Mouse (Mus musculus) lung, adult 18-20 months (tissue): Measurements from ENCODE around the gene Auts2.
A peak's percentile ranks its signal among the peaks of the same experiment; 100 is the strongest.

Source experiments
- DNase-seq, 2 experiments: peaks; one replicate each; pipeline ENCODE4 v3.0.0; 2022; ENCODE audit warnings: mixed read lengths in 2 of 2

Auts2 gene

DNA sequence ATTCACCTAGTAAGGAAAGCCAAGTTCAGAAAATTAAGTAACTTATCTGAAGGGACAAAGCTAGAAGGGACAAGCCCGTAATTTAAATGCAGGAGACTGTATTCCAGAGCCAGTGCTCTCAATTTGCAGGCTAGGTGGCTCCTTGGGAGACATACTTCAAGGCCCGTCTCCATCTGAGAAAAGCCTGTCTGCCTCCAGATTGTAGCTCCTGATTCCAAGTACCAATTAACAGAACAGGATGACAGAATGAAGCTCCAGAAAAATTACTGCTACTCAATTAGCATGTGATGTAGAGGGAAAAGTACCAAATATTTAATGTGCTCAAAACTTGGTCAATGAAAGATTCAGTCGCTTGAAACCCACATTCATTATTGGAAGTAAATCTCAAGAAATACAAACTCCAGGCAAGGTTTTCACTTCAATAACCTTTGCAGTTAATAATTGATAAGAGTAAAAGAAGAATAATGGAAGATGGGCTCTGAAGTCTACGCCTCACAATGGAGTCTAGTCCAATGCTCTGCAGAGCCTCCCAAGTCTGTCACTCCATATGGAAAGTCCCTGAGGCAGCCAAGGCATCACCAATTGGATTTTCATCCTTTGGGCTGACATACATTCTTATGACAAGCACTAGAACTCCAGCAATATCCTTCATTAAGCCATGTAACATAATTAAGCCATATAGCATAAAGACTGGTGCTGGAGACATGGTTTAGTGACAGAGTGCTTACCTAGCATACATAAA lies 97.8 kb downstream of the Auts2 start:
- no peak for DNase-seq

DNA sequence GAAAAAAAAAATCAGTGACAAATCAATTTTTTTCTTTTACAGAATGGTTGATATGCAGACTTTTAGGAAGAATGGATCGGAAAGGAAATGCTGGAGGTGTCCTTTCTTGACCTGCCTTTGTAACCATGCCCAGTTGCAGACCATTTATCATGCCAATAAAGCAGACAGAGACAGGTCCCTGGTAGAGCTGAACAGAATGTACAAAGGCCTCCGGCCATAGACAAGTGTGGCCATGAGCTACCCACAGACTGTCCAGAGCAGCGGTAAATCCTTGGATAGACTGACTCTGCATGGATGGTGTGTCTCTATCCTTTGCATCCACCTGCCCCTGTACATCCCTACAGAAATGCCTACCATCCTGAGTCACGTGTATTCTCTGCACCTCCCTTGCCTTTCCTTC lies 100.2 kb downstream of the Auts2 start:
- DNase-seq = no peak

DNA sequence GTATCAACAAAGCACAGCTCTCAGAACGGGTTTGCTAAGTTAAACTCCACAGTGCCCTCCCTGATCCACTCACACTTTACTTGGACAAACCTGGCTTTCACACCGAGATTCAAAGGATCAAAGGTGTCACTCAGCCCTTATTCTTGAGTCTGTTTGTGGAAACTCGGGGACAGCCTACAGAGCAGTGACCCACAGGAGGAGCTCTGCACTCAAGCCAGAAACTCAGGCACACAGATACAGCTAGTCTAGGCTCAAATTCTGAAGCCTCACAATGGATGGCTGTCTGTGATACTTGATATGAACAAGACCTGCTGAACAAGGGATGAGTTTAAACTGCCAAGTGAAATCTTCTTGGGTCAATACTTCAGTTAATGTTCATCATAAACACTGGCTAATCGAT lies 104.7 kb downstream of the Auts2 start:
- DNase-seq = no peak

DNA sequence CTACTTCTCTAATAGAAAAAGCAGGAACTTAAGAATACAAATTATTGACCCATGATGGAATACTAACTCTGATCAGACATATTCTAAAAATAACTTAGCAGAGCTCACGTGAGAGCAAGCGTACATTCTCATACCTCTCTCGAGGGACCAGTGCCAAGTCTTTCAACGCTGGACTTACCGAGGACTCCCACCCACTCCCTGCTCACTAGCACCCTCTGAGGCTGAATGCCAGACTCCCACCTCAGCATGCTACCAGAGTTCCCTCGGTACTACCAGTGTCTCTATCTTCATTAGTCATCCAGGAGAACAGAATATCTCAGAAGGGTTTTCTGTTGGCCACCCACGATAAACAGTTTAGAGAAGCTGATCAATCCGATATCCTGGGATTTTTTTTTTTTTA lies 105.2 kb downstream of the Auts2 start:
- peak in 1 of 2 experiments; percentile 7 for DNase-seq

DNA sequence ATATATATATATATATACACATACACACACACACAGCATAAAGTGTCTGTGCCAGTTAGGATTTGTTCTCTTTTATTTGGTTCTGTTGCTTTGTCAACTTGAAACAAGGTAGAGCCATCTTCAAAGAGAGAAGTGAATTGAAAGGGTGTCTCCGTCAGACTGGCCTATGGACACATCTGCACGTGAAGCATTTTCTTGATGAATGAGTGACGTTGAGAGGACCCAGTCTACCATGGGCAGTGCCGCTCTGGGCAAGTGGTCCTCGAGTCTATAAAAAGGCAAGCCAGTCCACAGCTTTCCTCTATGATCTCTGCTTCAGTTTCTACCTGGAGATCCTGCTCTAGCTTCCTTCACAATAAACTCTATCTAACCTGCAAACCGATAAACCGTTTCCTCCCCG lies 105.7 kb downstream of the Auts2 start:
- DNase-seq = no peak

DNA sequence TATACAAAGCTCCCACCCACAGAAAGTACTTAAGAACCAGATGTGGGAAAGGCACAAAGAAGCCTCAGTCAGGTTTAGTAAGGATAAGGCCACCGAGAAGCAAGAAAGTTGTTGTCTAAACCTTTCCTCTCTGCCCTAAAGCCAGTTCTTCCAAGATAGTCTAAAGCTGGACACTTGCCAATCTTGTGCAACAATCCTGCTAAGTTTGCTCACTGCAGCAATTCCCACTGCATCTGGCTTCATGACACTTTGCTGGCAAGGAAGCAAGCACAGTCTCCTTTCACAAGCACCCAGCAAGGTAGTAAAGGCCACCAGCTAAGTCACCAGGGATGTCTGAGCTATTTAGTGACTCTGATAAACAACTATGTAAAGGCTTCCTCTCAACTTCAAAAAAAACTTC lies 106.2 kb downstream of the Auts2 start:
- DNase-seq = peak; percentile 39 to 70

DNA sequence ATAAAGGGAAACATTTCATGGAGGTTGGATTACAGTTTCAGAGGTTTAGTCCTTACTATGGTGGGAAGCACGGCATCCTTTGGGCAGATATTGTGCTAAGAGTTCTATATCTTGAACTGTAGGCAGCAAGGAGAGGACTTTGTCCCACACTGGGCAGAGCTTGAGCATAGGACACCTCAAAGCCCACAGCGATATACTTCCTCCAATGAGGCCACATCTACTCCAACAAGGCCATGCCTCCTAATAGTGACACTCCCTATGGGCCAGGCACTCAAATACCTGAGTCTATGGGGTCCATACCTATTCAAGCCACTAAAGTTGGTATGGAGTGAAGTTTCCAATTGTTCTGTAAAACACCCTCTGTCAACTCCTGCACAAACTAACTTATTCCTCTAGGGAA lies 106.7 kb downstream of the Auts2 start:
- no peak for DNase-seq

DNA sequence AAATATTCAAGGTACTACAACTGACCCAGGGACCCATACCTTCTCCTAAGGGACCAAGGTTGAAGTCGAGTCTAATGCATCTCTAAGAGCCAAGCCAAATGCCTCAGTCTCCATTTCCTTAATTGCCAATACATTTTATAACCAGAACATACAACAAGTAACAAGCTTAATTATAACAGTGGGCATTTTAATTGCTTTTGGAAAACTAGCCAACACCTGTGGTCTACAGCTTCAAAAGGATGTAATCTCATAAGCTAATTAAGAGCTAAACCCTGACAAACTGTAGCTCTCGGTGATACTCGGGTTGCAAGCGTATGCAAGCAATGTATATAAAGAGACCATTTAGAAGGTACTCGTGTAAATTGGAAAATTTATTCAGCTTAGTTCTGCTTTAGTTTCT lies 107.7 kb downstream of the Auts2 start:
- no peak for DNase-seq

DNA sequence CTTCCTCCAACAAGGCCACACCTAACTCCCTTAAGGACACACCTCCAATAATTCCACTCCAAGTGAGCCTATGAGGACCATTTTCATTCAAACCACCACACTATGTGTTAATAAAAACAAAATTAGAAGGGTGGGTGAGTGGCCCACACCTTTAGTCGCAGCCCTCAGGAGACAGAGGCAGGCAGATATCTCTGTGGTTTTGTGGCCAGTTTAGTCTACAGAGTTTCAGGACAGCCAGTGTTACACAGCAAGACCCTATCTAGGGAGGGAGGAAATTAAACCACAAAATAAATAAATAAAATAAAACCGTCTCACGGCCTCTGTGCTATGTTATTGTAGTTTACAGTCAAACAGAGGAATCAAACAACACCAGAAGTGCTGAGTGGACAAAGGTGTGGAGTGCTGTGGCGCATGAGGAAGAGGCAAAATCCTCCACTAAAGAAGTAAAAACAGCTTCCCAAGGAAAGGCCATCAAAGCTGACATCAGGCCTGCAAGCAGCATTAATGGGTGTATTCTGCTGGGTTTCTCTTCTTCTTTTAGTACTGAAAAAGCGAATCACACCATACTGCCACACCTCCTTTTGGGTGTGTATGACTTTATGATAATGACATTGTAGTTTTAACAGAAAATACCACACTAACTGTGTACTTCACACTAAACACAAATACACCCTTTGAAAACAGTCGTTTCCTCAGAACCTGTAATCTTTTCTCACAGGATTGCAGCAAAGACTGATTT lies 109.6 kb downstream of the Auts2 start:
- no peak for DNase-seq

DNA sequence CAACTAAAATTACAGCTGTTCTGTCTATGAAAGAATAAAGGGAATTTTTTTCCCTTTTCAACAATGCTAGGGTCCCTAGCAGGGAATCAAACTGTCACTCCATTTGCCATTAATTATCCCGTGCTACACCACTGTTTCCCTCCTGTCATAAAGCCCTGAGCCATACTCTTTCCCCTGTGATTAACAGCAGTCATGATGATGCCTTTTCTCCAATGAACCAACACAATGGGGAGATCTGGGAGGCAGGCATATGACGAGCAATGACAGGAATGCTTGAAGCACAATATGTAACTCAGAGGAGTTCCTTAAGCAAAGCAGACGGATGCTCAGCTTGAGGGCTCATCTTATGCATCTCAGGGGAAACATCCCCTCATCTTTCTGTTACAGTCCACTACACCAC lies 113.8 kb downstream of the Auts2 start:
- DNase-seq = no peak

DNA sequence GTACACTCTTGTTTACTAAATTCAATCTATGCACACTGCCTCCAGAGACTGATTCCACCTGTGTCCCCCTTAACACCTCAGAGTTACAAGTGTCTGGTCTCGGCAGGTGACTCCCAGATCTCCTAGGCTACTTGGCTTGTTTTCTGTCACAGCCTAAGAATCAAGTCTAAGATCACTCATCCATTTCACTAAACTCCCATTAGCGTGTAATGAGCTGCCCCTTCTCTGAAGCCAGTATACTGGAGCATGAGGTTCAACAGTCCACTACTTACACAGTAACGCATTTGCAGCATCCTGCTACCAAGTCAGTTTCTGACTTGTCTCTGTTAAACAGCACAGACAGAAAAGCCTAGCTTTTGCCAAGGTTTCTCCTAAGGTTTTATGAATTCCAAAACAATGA lies 116.8 kb downstream of the Auts2 start:
- no peak for DNase-seq

DNA sequence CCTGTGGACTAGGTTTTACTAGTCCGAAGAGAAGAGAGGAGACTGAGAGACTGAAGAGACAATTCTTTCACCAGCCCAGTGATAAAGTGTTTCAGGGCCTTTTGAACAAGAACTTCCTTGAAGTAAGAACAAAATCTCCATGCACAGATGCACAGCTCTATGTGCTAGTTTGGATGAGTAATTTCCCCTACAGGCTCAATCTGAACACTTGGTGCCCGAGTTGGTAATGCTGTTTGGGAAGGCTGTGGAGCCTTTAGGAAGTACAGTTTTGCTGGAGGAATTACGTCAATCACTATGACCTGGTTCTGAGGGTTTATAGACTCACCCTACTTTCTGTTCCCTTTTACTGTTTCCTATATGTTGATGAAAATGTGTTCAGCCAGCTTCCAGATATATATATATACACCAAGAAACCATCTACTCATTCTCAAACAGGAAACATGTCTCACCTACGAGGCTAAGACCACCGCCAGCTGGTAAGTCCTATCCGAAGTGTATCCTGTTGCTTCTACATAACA lies 117.3 kb downstream of the Auts2 start:
- DNase-seq = no peak

DNA sequence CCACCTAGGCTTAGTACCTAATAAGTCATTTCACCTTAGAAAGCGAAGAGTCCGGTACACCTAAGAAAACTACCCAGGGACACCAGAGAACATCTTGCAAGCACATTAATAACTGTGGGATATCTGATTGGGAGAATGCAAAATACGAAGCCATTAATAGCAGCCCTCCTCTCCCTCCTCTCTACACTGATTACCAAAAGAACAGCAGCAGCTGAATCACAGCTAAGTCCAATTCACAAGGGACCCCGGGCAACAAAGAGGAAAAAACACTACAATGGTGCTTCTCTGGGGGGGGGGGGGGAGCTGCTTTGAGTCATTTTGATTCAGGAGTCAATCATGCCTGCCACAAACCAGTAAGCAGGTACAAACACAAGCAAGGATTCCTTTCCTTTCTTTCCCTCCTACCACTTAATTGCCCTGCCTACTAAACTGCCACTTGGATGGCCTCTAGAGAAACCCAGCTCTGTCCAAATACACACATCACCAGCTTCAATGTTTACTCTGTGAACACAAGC lies 132.7 kb downstream of the Auts2 start:
- DNase-seq = no peak

DNA sequence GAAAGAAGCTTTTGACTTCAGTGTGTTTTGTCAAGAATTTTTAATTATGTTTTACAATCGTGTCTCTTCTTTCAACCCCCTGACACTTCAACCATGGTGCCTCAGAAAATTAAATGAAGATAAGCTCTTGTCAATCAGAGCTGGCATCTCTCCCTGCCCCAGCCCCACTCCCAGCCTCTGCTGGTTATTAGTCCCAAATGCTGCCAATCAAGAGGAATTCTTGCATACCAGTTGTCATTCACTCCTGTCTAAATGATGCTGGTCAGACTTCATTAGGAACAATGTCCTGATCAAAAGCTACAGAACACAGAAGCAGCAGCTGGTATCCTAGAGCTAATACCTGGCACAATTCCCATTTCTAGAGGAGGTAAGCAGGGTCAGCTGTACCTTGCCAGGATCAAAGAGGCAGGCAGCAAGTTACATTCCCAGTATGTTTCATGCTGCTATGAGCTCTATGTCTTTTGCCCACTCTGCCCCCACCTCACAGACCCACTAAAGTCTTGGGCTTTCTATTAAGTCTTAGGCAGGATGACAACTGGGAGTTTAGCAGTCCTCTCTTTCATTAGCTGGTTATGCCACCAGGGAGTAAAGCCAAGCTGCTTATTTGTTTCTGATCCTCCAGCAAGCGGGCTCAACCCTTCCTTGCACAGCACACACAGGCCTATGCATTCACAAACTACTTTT lies 134.1 kb downstream of the Auts2 start:
- DNase-seq = no peak

DNA sequence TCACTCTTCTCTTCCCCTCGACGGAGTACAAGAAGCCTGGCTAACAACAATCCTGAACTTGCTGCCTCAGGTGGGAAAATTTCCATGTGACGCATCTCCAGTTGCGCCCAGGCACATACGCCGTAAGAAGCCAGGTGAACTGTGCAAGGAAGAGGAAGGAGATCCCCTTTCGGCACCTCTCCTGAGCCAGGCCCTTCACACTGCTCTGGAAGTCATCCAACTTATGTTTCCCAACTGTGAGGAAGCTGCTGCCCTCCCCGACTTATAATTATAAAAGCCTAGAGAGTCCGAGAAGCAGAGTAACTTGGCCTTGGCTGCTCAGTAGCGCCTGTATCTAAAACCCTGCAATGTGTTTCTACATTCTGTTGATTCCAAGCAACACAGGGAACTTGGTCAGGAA lies 142.6 kb downstream of the Auts2 start:
- peak; percentile 45 to 66 for DNase-seq

DNA sequence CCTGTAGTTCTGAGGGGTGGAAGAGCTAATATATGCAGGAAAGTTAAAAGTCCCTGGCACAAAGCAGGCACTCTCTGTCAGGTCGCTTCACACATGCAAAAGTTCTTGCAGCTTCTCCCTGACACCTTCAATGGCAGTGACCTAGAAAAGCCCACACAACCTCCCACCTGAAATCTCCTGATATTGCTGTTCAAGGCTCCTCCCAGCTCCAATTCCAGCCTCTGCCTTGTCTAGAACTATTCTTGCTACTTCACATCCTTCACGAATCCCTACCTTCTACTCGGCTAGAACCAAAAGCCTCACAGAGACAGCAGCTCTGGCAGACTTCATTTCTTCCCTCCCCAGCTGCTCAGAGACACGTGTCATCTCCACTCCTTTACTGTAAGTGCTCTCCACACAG lies 143.7 kb downstream of the Auts2 start:
- DNase-seq = no peak

DNA sequence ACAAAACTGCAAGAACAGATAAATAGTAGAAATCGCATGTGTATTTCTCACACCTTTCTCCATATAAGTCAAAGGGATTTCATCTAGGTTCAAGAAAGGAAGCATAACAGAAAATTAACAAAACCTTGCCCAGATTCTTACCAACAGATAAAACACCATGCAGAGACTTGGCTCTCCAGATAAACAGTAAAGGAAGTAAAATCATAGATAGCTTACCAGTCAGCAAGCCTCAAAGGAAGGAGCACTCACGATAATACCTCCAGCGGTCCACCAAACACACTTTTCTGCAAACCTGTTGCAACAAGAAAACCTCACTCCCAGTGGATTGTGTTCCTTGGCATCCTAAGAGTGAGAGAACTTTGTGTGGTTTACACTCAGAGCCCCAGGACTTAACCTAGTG lies 147.2 kb downstream of the Auts2 start:
- no peak for DNase-seq

DNA sequence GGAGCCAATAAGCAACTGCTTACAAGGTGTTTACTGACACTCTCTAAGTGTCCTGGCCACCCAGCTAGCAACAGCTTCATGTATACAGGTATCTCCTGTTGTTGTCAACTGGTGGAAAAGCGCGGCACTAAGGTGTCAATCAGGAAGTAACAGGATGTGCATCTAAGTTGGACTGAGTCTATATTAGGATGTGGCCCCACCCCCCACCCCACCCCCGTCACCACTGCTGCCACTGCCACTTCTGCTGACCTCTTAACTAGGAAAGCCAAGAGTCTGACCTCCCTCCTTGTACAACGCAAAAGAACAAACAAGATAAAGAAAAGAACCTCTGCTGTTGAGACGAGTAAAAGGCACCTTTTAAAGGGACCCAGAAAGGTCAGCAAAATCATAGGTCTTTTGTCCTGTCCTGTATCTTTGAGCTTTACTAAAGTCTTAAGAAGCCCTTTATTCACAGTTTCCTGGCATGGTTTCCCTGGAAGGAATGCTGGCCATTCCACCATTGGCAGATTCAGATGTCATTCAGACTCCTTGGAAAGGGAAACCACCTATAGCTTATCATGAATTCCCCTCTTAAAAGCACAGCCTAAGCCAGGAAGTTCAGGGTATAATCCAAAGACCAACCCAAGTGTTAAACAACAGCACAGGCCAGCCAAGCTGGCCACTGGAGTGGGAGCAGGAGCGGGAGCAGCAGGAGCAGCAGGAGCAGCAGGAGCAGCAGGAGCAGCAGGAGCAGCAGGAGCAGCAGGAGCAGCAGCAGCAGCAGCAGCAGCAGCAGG lies 148.2 kb downstream of the Auts2 start:
- peak in 1 of 2 experiments; percentile 21 for DNase-seq

DNA sequence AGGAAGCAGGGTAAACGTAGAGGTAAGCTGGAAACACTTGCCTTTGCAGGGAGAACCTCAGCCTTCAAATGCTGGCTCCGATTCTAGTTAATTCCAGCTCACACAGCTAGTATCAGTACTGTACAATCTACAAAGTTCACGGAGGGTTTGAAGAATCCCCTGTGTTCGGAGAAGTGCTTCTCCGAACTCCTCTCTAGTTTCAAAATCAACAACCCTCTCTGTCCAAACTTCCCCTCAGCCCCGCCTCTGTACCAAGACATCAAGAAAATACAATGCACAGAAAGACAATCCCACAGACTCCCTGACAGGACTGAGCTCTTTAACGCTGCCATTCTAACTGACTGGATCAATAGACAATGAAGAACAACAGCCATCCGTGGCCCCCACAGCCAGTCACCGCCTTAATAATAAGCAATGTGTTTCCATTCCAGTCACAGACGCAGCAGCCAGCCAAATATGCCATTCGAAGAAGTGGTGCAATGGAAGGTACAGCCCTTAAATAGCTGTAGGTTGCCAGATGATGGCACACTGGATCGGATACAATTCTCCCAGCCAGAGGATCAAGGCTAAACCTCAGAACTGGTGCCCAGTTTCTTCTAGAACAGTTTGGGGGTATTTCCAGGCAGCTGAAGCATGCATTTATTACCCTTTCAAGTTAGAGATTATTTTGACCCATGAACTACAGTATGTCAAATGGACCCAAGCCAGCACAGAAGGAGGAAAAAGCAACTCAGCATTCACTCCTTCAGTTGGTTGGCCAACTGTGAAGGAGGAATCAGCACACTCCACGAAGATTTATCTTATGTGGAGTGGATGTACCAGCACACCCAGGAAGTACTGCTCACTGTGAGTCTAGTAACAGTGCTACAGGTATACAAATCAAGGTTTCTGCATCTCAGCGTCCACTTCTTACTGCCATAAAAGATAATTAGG lies 151.0 kb downstream of the Auts2 start:
- no peak for DNase-seq

DNA sequence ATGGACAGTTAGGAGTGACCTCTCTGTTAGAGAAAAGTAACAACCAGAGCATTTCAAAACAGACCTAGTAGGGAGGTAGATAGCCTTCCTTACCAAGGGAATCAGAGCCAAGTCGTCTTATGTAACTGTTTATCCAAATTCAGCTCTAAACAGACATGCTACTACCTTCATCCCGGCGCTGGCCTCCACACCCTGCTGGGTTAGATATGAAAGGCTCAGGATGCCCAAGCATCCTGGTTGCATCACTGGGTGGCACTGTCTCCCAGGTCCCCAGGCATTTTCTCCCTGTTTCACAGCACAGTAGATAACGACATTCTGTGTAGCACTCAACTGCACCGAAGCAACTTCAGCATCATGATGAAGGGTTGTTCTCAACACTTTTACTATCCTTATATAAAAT lies 154.4 kb downstream of the Auts2 start:
- DNase-seq = no peak

DNA sequence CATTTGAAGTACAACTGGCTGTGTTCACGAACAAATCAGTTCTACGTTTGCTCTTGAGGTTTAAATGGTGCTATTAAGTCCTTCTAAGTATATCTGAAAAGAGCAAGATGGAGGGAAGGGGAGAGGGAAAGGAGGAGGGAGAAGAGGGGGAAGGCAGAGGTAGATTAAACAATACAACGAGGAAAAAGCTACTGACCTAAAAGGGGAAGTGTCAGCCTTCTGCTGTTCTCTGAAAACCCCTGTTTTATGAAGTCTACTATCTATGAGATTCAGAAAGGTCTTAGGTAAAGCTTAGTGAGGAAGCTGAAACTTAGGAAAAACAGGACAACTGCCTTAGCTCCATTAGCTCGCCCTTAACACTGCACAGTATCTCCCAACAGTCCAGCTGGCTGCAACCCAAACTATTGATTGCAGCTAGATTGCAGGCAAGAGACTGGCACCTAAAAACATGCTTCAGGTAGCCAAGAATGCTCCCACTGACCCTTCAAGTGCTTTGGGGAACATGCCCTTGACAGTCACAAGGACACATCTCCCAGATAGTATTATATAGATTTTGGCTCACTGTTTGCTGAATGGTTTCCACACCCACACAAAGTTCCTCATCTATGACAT lies 157.8 kb downstream of the Auts2 start:
- no peak for DNase-seq
